Mouse (Mus musculus): ENCODE measurements around the gene Frmd7. TPM values are rescaled to one million over a fixed set of nuclear protein-coding genes. Genes with fewer than 3 reads are reported as not detected.

Frmd7 gene
- polyA plus RNA-seq, 1 experiment from 2014 or later: not detected

Other genes with a start within 250 kb of the Frmd7 start
- gene Stk26, start 101.7 kb downstream of the Frmd7 start, polyA plus RNA-seq (2014; fragmentation: Nextera tagmentation; extraction: Ambion mirVana): 2.7 and 3.1 TPM in 2 replicates
- 34.2 and 36.4 TPM in 2 replicates for gene Rap2c, start 75.3 kb upstream of the Frmd7 start, polyA plus RNA-seq (2014; fragmentation: Nextera tagmentation; extraction: Ambion mirVana)

Data from neural tube, embryonic 11.5 days (tissue).